Mouse (Mus musculus) urinary bladder, adult 2 months (tissue): ENCODE results near the gene Fn1. TPM values are rescaled to one million over a fixed set of nuclear protein-coding genes. Genes with fewer than 3 reads are reported as not detected.

ENCODE experiments used
- polyA plus RNA-seq: library from polyadenylated mRNA; depleted of rRNA; stranded (reverse); fragments of >200 nt; gene quantifications from 2 replicates; pipeline ENCODE4 v1.2.3, GENCODE M21; 2012; rRNA removed

Fn1 gene
- polyA plus RNA-seq, 1 experiment: 689 TPM

Other genes starting within 250 kb of the Fn1 start
- gene Abca12, start 238.3 kb downstream of the Fn1 start, polyA plus RNA-seq: not detected in 2 replicates
- 45.9 and 50.0 TPM in 2 replicates for gene Atic, start 96.0 kb downstream of the Fn1 start, polyA plus RNA-seq